In genomic region chr14:54427696-54428095, GRCm38 (mm10) we compare ENCODE assay signal across 8 mouse cellular contexts. TPM values are rescaled to one million over a fixed set of nuclear protein-coding genes. Genes with fewer than 3 reads are reported as not detected.
DNase-seq lines count a peak whose midpoint lies in the region; ATAC-seq and TF ChIP-seq lines count a peak whose summit lies in the region.

No protein-coding gene starts in this region.

- no peaks in the 10 kb centered on the region for H3K27me3 ChIP-seq in kidney, embryonic 16.5 days (ENCODE audit: insufficient read depth, low read length)
- no peaks in the 10 kb centered on the region for H3K27me3 ChIP-seq in embryonic facial prominence, embryonic 15.5 days
- no peaks in the 10 kb centered on the region for H3K27me3 ChIP-seq in intestine, postnatal 0 days (replicated peaks; ENCODE audit: control insufficient read depth, insufficient read depth, low read length)
- H3K27me3 ChIP-seq in neural tube, embryonic 12.5 days (replicated peaks): peaks cover 1% of the 10 kb centered on the region; the same call in 1 of the 2 replicates

- no peaks in the 10 kb centered on the region for H3K9me3 ChIP-seq in kidney, embryonic 16.5 days (ENCODE audit: low read length)
- H3K9me3 ChIP-seq in embryonic facial prominence, embryonic 15.5 days (replicated peaks): no peaks in the 10 kb centered on the region
- H3K9me3 ChIP-seq in intestine, postnatal 0 days (ENCODE audit: control insufficient read depth): no peaks in the 10 kb centered on the region
- no peaks in the 10 kb centered on the region for H3K9me3 ChIP-seq in neural tube, embryonic 12.5 days

- DNase-seq in kidney, adult 18-20 months: no peak
- no peak for DNase-seq in urinary bladder, postnatal 36 days (ENCODE audit: low spot score in 2 of 2)
- DNase-seq in ovary, adult 18-20 months (ENCODE audit: low spot score): no peak
- no peak for DNase-seq in right cerebral cortex, postnatal 10 days (ENCODE audit: low spot score in 2 of 2)

- peak overlapping the region; percentile 85 for H3K4me3 ChIP-seq in kidney, embryonic 16.5 days (ENCODE audit: low read length)
- peak overlapping the region; percentile 73 for H3K4me3 ChIP-seq in embryonic facial prominence, embryonic 15.5 days (replicated peaks)
- H3K4me3 ChIP-seq in intestine, postnatal 0 days (ENCODE audit: low read depth, low read length): peak overlapping the region; percentile 99; the same call in 1 of the 2 replicates
- peak overlapping the region; percentile 88 for H3K4me3 ChIP-seq in neural tube, embryonic 12.5 days

- H3K4me2 ChIP-seq in kidney, embryonic 16.5 days (replicated peaks; ENCODE audit: low read depth, low read length): peak overlapping the region; percentile 73
- peak overlapping the region; percentile 61 for H3K4me2 ChIP-seq in embryonic facial prominence, embryonic 15.5 days (replicated peaks)
- H3K4me2 ChIP-seq in intestine, postnatal 0 days (replicated peaks; ENCODE audit: low read depth): peak overlapping the region; percentile 75; the same call in 1 of the 2 replicates
- peak overlapping the region; percentile 59 for H3K4me2 ChIP-seq in neural tube, embryonic 12.5 days (replicated peaks)

- H3K4me1 ChIP-seq in kidney, embryonic 16.5 days (ENCODE audit: insufficient read depth, low read length): peaks cover 26% of the 10 kb centered on the region
- H3K4me1 ChIP-seq in embryonic facial prominence, embryonic 15.5 days: peaks cover 33% of the 10 kb centered on the region
- peaks cover 5% of the 10 kb centered on the region; the same call in 1 of the 2 replicates for H3K4me1 ChIP-seq in intestine, postnatal 0 days (replicated peaks; ENCODE audit: control insufficient read depth, insufficient read depth, low read length)
- H3K4me1 ChIP-seq in neural tube, embryonic 12.5 days: peaks cover 32% of the 10 kb centered on the region; the same call in 1 of the 2 replicates

- 0 out of 2 replicates have a peak, but pooled peaks cover 9% of the 10 kb centered on the region for H3K36me3 ChIP-seq in kidney, embryonic 16.5 days (ENCODE audit: insufficient read depth, low read length)
- peaks cover 5% of the 10 kb centered on the region; the same call in 1 of the 2 replicates for H3K36me3 ChIP-seq in embryonic facial prominence, embryonic 15.5 days
- H3K36me3 ChIP-seq in intestine, postnatal 0 days (ENCODE audit: control insufficient read depth, insufficient read depth): peaks cover 4% of the 10 kb centered on the region
- H3K36me3 ChIP-seq in neural tube, embryonic 12.5 days: peaks cover 3% of the 10 kb centered on the region; the same call in 1 of the 2 replicates

- TF ChIP-seq CTCF in intestine, postnatal 0 days (IDR thresholded peaks at IDR 0.05; ENCODE audit: low read depth): no peak

- H3K9ac ChIP-seq in kidney, embryonic 16.5 days (replicated peaks; ENCODE audit: low read length): no peak overlapping the region
- H3K9ac ChIP-seq in embryonic facial prominence, embryonic 15.5 days: no peak overlapping the region
- H3K9ac ChIP-seq in intestine, postnatal 0 days (ENCODE audit: low read depth, low read length): no peak overlapping the region
- H3K9ac ChIP-seq in neural tube, embryonic 12.5 days: no peak overlapping the region

- no peak overlapping the region for H3K27ac ChIP-seq in kidney, embryonic 16.5 days (ENCODE audit: low read length)
- H3K27ac ChIP-seq in embryonic facial prominence, embryonic 15.5 days (replicated peaks): no peak overlapping the region
- H3K27ac ChIP-seq in intestine, postnatal 0 days (ENCODE audit: low read depth, low read length): no peak overlapping the region
- H3K27ac ChIP-seq in neural tube, embryonic 12.5 days: no peak overlapping the region

- no peak for ATAC-seq in kidney, embryonic 16.5 days (ENCODE audit: low FRiP score, low TSS enrichment)
- no peak for ATAC-seq in embryonic facial prominence, embryonic 15.5 days (ENCODE audit: insufficient number of reproducible peaks, low FRiP score, low TSS enrichment, low read depth)
- no peak for ATAC-seq in intestine, postnatal 0 days
- ATAC-seq in neural tube, embryonic 12.5 days (ENCODE audit: low FRiP score, low read depth): no peak

- 91% methylated on average over 7 of the region's 7 CpGs for whole genome bisulfite sequencing in kidney, embryonic 16.5 days
- 91% methylated on average over 7 of the region's 7 CpGs for WGBS in embryonic facial prominence, embryonic 15.5 days
- 86% methylated on average over 7 of the region's 7 CpGs for WGBS in intestine, postnatal 0 days
- 92% methylated on average over 7 of the region's 7 CpGs for WGBS in neural tube, embryonic 12.5 days

RNA-seq across cellular contexts. Expression of gene Mrpl52, which starts 1.0 kb away (rescaled TPM):
- 202 and 227 TPM in 2 replicates for polyA plus RNA-seq in kidney, embryonic 16.5 days (2015; fragmentation: Nextera tagmentation; extraction: Ambion mirVana)
- polyA plus RNA-seq in embryonic facial prominence, embryonic 15.5 days (2015; fragmentation: Nextera tagmentation; extraction: Ambion mirVana): 228 and 231 TPM in 2 replicates
- polyA plus RNA-seq in intestine, postnatal 0 days (2015; fragmentation: Nextera tagmentation; extraction: Ambion mirVana): 300 and 317 TPM in 2 replicates
- 250 and 276 TPM in 2 replicates for polyA plus RNA-seq in neural tube, embryonic 12.5 days (2016; fragmentation: Nextera tagmentation; extraction: Ambion mirVana)

RNA-seq across cellular contexts. Expression of gene Mmp14, which starts 3.7 kb away (rescaled TPM):
- polyA plus RNA-seq in kidney, embryonic 16.5 days (2015; fragmentation: Nextera tagmentation; extraction: Ambion mirVana): 152 and 156 TPM in 2 replicates
- 253 and 259 TPM in 2 replicates for polyA plus RNA-seq in embryonic facial prominence, embryonic 15.5 days (2015; fragmentation: Nextera tagmentation; extraction: Ambion mirVana)
- polyA plus RNA-seq in intestine, postnatal 0 days (2015; fragmentation: Nextera tagmentation; extraction: Ambion mirVana): 49.4 and 53.7 TPM in 2 replicates
- polyA plus RNA-seq in neural tube, embryonic 12.5 days (2016; fragmentation: Nextera tagmentation; extraction: Ambion mirVana): 79.5 and 81.0 TPM in 2 replicates

RNA-seq across cellular contexts. Expression of gene Slc7a7, which starts 10.1 kb away (rescaled TPM):
- 15.7 and 15.8 TPM in 2 replicates for polyA plus RNA-seq in kidney, embryonic 16.5 days (2015; fragmentation: Nextera tagmentation; extraction: Ambion mirVana)
- 8.1 and 9.3 TPM in 2 replicates for polyA plus RNA-seq in embryonic facial prominence, embryonic 15.5 days (2015; fragmentation: Nextera tagmentation; extraction: Ambion mirVana)
- polyA plus RNA-seq in intestine, postnatal 0 days (2015; fragmentation: Nextera tagmentation; extraction: Ambion mirVana): 188 TPM in 2 replicates
- polyA plus RNA-seq in neural tube, embryonic 12.5 days (2016; fragmentation: Nextera tagmentation; extraction: Ambion mirVana): 5.6 and 5.7 TPM in 2 replicates

RNA-seq across cellular contexts. Expression of gene Lrp10, which starts 36.2 kb away (rescaled TPM):
- polyA plus RNA-seq in kidney, embryonic 16.5 days (2015; fragmentation: Nextera tagmentation; extraction: Ambion mirVana): 58.8 and 65.1 TPM in 2 replicates
- polyA plus RNA-seq in embryonic facial prominence, embryonic 15.5 days (2015; fragmentation: Nextera tagmentation; extraction: Ambion mirVana): 48.1 and 49.3 TPM in 2 replicates
- 105 and 108 TPM in 2 replicates for polyA plus RNA-seq in intestine, postnatal 0 days (2015; fragmentation: Nextera tagmentation; extraction: Ambion mirVana)
- polyA plus RNA-seq in neural tube, embryonic 12.5 days (2016; fragmentation: Nextera tagmentation; extraction: Ambion mirVana): 34.9 and 37.5 TPM in 2 replicates

RNA-seq across cellular contexts. Expression of gene Rem2, which starts 48.2 kb away (rescaled TPM):
- polyA plus RNA-seq in kidney, embryonic 16.5 days (2015; fragmentation: Nextera tagmentation; extraction: Ambion mirVana): 6.7 and 7.4 TPM in 2 replicates
- polyA plus RNA-seq in embryonic facial prominence, embryonic 15.5 days (2015; fragmentation: Nextera tagmentation; extraction: Ambion mirVana): 3.4 and 3.9 TPM in 2 replicates
- polyA plus RNA-seq in intestine, postnatal 0 days (2015; fragmentation: Nextera tagmentation; extraction: Ambion mirVana): 0.78 and 0.89 TPM in 2 replicates
- polyA plus RNA-seq in neural tube, embryonic 12.5 days (2016; fragmentation: Nextera tagmentation; extraction: Ambion mirVana): 40.0 and 41.4 TPM in 2 replicates

Comparison
In these comparisons a context has a peak if more than half of its experiments do, and no peak if none do; other contexts are left out.
1. RNA of gene Slc7a7, which starts 10.1 kb away (polyA plus RNA-seq): 188 TPM in intestine, postnatal 0 days; 15.7 to 15.8 TPM in kidney, embryonic 16.5 days, 8.1 to 9.3 TPM in embryonic facial prominence, embryonic 15.5 days and 5.6 to 5.7 TPM in neural tube, embryonic 12.5 days; every median in the first group is over 10 times any median in the second.
2. Peak in every context shown above with its lines, with median percentiles within 50 percentile points of each other: H3K4me2 ChIP-seq and H3K4me3 ChIP-seq.